Mouse (Mus musculus): ENCODE measurements around the gene Slc1a2.

Gene Slc1a2

GRCm38 (mm10) chr2:102663339-102663738 lies 4.9 kb downstream of the Slc1a2 start:
- no peak for DNase-seq (ENCODE audit: low read depth, low spot score)

- DNase-seq (ENCODE audit: low read depth, low spot score): no peak
These were observed 5.4 kb downstream of the Slc1a2 start for GRCm38 (mm10) chr2:102663865-102664264.

- DNase-seq (ENCODE audit: low read depth, low spot score): no peak
These were observed 9.5 kb downstream of the Slc1a2 start for GRCm38 (mm10) chr2:102667981-102668380.

GRCm38 (mm10) chr2:102669580-102669979 lies 11.1 kb downstream of the Slc1a2 start:
- no peak for DNase-seq (ENCODE audit: low read depth, low spot score)

DNA sequence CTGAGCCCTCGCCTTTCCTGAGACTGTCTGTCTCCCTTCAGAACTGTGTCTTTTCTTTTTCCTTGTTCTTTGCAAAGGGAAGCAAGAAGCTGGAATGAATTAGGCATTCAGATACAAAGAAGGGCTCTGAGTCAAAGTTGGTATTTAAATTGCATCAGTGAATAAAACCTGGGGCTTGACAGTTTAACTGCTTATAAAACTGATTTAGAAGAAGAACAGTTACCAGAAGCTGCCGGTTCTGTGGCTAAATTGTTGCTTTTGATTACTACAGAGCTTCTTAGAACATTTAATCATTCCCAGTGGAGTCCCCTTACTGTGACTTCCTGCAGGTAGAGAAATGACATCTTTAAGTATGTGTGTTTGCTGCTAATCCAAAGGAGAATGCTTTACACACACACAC lies 16.1 kb downstream of the Slc1a2 start:
- no peak for DNase-seq (ENCODE audit: low read depth, low spot score)

- DNase-seq (ENCODE audit: low read depth, low spot score): no peak
These were observed 16.8 kb downstream of the Slc1a2 start for GRCm38 (mm10) chr2:102675275-102675674.

GRCm38 (mm10) chr2:102676716-102677312 lies 18.4 kb downstream of the Slc1a2 start:
- no peak for DNase-seq (ENCODE audit: low read depth, low spot score)

DNA sequence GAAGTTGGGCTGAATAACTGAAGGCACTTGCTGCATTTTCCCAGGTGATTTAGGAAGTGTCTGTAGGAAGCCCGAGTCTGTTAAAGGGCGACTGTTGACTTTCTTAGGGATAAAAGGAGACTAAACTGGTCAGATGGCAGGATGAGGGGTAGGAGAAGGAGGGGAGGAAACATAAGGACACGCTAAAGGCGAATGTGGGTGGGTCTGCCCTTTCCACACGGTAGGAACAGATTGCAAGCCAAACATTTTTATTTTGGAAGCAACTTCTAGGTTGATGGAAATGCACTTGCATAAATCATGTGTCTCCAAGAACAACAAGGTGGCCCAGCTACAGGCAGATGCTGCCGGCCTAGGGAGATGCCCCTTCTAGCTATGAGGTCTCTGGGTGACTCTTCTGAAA lies 18.9 kb downstream of the Slc1a2 start:
- no peak for DNase-seq (ENCODE audit: low read depth, low spot score)

GRCm38 (mm10) chr2:102681351-102681750 lies 22.9 kb downstream of the Slc1a2 start:
- no peak for DNase-seq (ENCODE audit: low read depth, low spot score)

DNA sequence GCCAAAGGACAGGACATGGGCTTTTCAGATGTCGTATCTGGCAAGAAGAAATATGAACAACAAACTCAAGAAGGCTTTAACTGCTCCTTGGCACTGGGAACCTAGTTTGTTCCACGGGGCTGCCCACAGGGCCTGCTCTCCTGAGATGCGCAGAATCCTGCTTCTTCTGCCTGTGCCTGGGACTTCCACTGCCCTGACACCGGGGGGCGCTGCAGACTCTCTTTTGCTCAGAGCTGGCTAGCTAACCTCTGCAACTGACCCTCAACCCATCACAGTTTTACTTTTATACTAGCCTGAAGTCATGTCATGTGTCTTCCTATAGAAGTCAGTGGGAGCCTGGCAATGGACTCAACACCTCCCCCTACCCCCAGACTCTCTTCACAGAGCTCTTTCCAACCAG lies 23.7 kb downstream of the Slc1a2 start:
- DNase-seq (ENCODE audit: low read depth, low spot score): no peak

DNA sequence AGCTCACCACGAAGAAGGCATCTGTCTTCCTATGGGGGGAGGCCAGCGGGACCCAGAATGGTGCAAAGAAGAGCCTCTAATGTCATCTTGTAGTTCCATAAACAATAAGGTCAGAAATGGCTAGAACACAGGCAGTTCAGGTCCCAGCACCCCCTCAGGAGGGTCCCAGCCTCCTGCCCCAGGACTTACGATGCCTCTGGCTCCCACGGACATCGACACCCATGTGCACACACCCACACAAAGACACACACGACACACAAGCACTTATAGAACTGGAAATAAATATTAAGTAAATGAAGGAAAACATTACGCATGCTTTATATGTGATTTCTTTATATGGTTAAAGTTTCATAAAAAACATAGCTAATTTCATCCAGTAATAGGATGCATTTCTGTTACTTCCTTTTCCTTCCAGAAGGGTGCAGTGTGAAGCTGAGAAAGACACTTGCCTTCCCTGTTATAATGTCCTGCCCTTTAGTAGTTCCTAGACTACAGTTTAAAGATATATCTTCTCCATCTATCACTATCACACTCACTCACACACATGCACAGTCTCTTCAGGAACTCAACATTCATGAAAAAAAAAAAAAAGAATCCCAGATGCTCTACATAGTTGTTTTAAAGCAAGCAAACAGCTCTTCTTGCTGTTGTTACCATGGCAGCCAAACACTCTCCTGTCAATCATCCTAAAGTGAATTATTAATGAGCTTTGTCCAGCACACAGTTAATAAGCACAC lies 27.1 kb downstream of the Slc1a2 start:
- DNase-seq (ENCODE audit: low read depth, low spot score): peak; percentile 48

- DNase-seq (ENCODE audit: low read depth, low spot score): no peak
These were observed 27.6 kb downstream of the Slc1a2 start for GRCm38 (mm10) chr2:102686108-102686450.

DNA sequence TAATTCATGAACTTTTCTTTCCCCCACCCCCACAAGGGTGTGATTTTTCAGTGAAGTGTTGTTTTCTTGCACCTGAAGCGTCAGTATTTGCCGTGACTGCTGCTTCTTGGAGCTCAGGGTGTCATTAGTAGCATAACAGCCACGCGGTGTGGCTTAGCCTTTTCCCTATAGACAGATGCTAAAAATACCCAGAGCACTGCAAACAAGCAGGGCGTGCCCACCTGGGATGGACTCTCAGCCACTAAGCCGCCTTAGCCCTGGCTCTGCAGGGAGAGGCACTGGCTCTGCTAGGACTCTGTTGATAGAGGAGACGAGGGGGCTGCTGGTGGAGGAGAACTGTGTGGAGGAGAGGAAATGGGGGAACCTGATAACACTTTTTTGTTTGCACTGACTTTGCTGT lies 35.1 kb downstream of the Slc1a2 start:
- DNase-seq (ENCODE audit: low read depth, low spot score): no peak

DNA sequence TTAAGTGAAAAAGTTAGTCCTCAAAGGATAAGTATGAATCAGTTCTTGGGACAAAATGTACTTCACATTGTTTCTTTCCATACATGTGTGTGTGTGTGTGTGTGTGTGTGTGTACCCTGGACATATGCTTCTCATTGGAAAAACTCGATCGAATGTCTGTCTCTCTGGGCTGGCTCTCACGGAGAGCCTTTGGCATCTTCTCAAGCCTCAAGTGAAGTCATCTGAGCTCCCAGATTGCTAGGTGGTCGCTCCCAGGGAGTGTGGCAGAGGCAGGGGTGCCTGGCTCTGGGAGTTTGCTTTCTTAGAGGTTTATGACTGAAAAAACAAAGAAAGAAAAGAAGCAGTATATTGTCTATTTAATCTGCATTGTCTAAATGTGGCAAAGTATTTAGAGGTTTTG lies 36.3 kb downstream of the Slc1a2 start:
- DNase-seq (ENCODE audit: low read depth, low spot score): no peak

DNA sequence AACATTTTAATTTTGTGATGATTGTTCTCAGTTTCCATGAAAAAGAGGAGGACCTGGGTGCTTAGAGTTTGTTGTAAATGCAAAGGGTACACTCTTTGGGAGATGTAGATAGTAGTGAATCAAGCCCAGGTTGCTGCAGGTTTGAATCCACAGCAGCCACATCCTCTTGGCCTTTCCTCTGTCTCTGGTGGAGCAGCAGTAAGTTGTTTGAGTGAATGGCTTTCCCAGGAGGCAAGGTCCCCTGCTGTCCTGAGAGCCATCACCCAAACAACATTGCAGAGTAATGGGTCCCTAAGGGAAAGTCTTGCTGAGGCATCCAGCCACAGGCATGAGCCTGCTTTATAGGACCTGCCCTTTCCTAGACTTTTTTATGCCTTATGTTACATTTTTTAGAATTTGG lies 37.1 kb downstream of the Slc1a2 start:
- DNase-seq (ENCODE audit: low read depth, low spot score): no peak

DNA sequence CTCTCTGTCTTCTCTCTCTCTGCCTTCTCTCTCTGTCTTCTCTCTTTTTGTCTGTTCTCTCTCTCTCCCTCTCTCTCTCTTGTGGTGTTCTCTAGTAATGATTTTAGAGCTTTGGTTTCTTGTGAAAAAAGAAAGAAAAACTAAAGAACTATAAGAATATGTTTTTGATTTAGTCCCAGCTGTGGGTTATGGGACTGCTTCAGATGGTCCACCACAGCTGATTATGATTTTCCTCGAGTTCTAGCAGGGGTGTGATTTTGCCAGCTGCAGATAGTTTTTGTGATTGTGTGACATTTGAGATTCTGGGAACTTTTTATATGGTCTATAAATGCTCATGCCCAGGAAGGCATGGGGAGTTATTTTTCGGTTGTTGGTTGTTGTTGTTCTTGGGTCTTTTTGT lies 39.3 kb downstream of the Slc1a2 start:
- no peak for DNase-seq (ENCODE audit: low read depth, low spot score)

DNA sequence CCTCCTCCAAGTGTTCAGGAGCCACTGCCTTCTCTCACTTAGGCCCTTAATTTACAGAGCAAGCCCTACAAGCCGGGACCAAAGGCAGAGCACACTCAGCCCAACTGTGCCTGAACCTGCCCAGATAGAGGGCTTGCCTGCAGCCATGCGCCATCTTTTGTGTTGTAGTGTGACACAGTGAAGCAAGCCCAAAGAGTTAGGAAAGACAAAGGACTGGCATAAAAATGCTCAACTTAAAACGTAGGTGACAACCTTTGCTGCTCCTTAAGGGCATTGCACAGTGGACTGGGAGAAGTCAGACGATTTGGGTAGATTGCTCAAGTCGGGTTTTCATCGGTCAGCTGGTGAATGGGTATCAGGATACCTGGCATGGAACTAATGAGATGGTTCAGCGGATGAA lies 41.5 kb downstream of the Slc1a2 start:
- DNase-seq (ENCODE audit: low read depth, low spot score): no peak

DNA sequence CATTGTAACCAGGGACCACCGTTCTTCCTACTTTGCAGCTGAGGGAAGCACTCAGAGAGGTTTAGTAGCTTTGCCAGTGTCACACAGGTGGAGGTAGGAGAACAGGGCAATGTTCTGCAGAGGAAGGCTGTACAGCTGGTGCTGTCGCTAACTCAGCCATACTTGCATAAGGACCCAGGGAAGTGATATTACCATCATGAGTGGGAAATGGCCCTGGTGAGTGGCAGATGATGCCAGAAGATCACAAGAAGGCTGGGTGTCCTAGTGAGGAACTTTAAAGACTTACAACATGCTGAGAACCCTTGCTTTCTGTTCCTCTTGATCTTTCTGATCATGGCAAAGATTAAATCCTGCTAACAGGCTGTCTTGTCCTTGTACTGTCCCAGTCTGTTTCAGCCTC lies 42.2 kb downstream of the Slc1a2 start:
- DNase-seq (ENCODE audit: low read depth, low spot score): no peak

GRCm38 (mm10) chr2:102701382-102701781 lies 42.9 kb downstream of the Slc1a2 start:
- no peak for DNase-seq (ENCODE audit: low read depth, low spot score)

- no peak for DNase-seq (ENCODE audit: low read depth, low spot score)
These were observed 45.1 kb downstream of the Slc1a2 start for GRCm38 (mm10) chr2:102703556-102703955.

DNA sequence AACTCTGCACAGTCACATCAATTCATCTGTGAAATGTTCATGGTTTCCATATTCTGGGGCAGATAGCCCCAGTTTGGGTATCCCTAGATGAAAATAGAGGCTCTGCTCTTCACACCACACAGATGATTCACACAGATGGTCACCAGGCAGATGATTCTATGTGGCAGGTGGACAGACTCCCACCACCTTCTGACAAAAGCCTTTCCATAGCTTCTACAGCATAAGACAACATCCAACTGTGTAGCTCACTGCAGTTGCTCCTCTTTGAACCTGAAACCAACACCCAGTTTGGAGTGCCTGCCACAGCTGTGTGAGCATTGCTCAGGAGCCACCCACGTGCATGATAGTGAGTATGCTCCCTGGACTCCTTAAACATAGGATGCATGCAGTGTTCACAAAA lies 46.3 kb downstream of the Slc1a2 start:
- DNase-seq (ENCODE audit: low read depth, low spot score): no peak

GRCm38 (mm10) chr2:102711511-102711910 lies 53.1 kb downstream of the Slc1a2 start:
- no peak for DNase-seq (ENCODE audit: low read depth, low spot score)

DNA sequence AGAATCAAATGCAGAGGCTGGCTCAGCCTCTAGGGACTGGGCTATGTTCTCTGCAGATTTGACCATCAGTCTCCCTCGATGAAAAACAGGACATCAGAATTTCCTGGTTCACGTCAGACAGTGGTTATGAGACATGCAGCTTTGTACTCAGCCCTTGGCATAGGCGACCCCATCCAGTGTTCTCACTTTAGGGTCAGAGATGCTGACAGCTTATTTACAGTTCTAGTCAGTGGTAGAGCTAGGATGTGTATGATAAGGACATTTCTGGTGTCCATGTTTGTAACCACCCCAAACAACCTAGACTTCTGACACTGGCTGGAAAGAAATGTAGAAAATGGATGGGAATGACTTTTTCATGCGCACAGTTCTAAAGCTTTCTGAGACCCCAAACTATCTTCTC lies 53.6 kb downstream of the Slc1a2 start:
- no peak for DNase-seq (ENCODE audit: low read depth, low spot score)
